Mouse (Mus musculus): Measurements from ENCODE around the gene Slc48a1. TPM values are rescaled to one million over a fixed set of nuclear protein-coding genes. Genes with fewer than 3 reads are reported as not detected.

Slc48a1 gene
- polyA plus RNA-seq, 1 experiment from 2014 or later, result 34.4 TPM

- Histone ChIP-seq H3K27me3 (ENCODE audit: control insufficient read depth, insufficient read depth, low read length) (no peaks in the 10 kb centered on the region; the same call in 1 of the 2 replicates), H3K4me2 (replicated peaks; ENCODE audit: low read depth, low read length) (no peak overlapping the region), H3K4me1 (ENCODE audit: control insufficient read depth, insufficient read depth, low read length) (peaks cover 20% of the 10 kb centered on the region), H3K9me3 (ENCODE audit: control insufficient read depth, low read length) (no peaks in the 10 kb centered on the region), H3K36me3 (ENCODE audit: control insufficient read depth, insufficient read depth, low read length) (peaks cover 20% of the 10 kb centered on the region; the same call in 1 of the 2 replicates), H3K27ac (ENCODE audit: low read depth, low read length) (no peak overlapping the region), H3K9ac (ENCODE audit: low read depth, low read length) (no peak overlapping the region), H3K4me3 (ENCODE audit: low read length) (no peak overlapping the region)
- 57% methylated on average over 5 of the region's 5 CpGs for WGBS
- no peak for ATAC-seq (ENCODE audit: low FRiP score, low TSS enrichment)
Measured at GRCm38 (mm10) chr15:97760952-97761351, 17.4 kb upstream of the Slc48a1 start.

- Histone ChIP-seq H3K27ac (ENCODE audit: low read depth, low read length) (no peak overlapping the region), H3K4me2 (replicated peaks; ENCODE audit: low read depth, low read length) (no peak overlapping the region), H3K9ac (ENCODE audit: low read depth, low read length) (no peak overlapping the region), H3K4me1 (ENCODE audit: control insufficient read depth, insufficient read depth, low read length) (peaks cover 23% of the 10 kb centered on the region), H3K27me3 (ENCODE audit: control insufficient read depth, insufficient read depth, low read length) (no peaks in the 10 kb centered on the region; the same call in 1 of the 2 replicates), H3K36me3 (ENCODE audit: control insufficient read depth, insufficient read depth, low read length) (peaks cover 20% of the 10 kb centered on the region; the same call in 1 of the 2 replicates), H3K4me3 (ENCODE audit: low read length) (no peak overlapping the region), H3K9me3 (ENCODE audit: control insufficient read depth, low read length) (no peaks in the 10 kb centered on the region)
- WGBS, result 50% methylated on average over 13 of the region's 13 CpGs
- no peak for ATAC-seq (ENCODE audit: low FRiP score, low TSS enrichment)
Measured at GRCm38 (mm10) chr15:97761438-97761837, 16.9 kb upstream of the Slc48a1 start.

- no peak for ATAC-seq (ENCODE audit: low FRiP score, low TSS enrichment)
- Histone ChIP-seq H3K9me3 (ENCODE audit: control insufficient read depth, low read length) (no peaks in the 10 kb centered on the region), H3K27me3 (ENCODE audit: control insufficient read depth, insufficient read depth, low read length) (peaks cover 9% of the 10 kb centered on the region), H3K4me3 (ENCODE audit: low read length) (no peak overlapping the region), H3K36me3 (ENCODE audit: control insufficient read depth, insufficient read depth, low read length) (peaks cover 13% of the 10 kb centered on the region; the same call in 1 of the 2 replicates), H3K9ac (ENCODE audit: low read depth, low read length) (no peak overlapping the region), H3K27ac (ENCODE audit: low read depth, low read length) (no peak overlapping the region), H3K4me2 (replicated peaks; ENCODE audit: low read depth, low read length) (no peak overlapping the region), H3K4me1 (ENCODE audit: control insufficient read depth, insufficient read depth, low read length) (peaks cover 32% of the 10 kb centered on the region)
- 57% methylated on average over 9 of the region's 9 CpGs for WGBS
Measured at GRCm38 (mm10) chr15:97762733-97763132, 15.6 kb upstream of the Slc48a1 start.

GRCm38 (mm10) chr15:97763256-97764049 lies 14.9 kb upstream of the Slc48a1 start:
- ATAC-seq (ENCODE audit: low FRiP score, low TSS enrichment), result no peak
- H3K9ac ChIP-seq (ENCODE audit: low read depth, low read length), result no peak overlapping the region
- no peak overlapping the region for H3K4me3 ChIP-seq (ENCODE audit: low read length)
- no peak overlapping the region for H3K27ac ChIP-seq (ENCODE audit: low read depth, low read length)
- peaks cover 35% of the 10 kb centered on the region for H3K4me1 ChIP-seq (ENCODE audit: control insufficient read depth, insufficient read depth, low read length)
- 70% methylated on average over 9 of the region's 9 CpGs for whole genome bisulfite sequencing
- H3K4me2 ChIP-seq (replicated peaks; ENCODE audit: low read depth, low read length), result no peak overlapping the region
- peaks cover 9% of the 10 kb centered on the region for H3K27me3 ChIP-seq (ENCODE audit: control insufficient read depth, insufficient read depth, low read length)
- H3K9me3 ChIP-seq (ENCODE audit: control insufficient read depth, low read length), result no peaks in the 10 kb centered on the region
- H3K36me3 ChIP-seq (ENCODE audit: control insufficient read depth, insufficient read depth, low read length), result peaks cover 9% of the 10 kb centered on the region; the same call in 1 of the 2 replicates

GRCm38 (mm10) chr15:97764532-97764931 lies 13.8 kb upstream of the Slc48a1 start:
- H3K36me3 ChIP-seq (ENCODE audit: control insufficient read depth, insufficient read depth, low read length), result 0 out of 2 replicates have a peak, but pooled peaks cover 4% of the 10 kb centered on the region
- WGBS, result 72% methylated on average over 2 of the region's 2 CpGs
- H3K9me3 ChIP-seq (ENCODE audit: control insufficient read depth, low read length), result no peaks in the 10 kb centered on the region
- no peak overlapping the region for H3K4me3 ChIP-seq (ENCODE audit: low read length)
- peaks cover 9% of the 10 kb centered on the region for H3K27me3 ChIP-seq (ENCODE audit: control insufficient read depth, insufficient read depth, low read length)
- H3K4me2 ChIP-seq (replicated peaks; ENCODE audit: low read depth, low read length), result no peak overlapping the region; the same call in 1 of the 2 replicates
- H3K9ac ChIP-seq (ENCODE audit: low read depth, low read length), result no peak overlapping the region
- no peak for ATAC-seq (ENCODE audit: low FRiP score, low TSS enrichment)
- H3K27ac ChIP-seq (ENCODE audit: low read depth, low read length), result no peak overlapping the region
- peaks cover 36% of the 10 kb centered on the region for H3K4me1 ChIP-seq (ENCODE audit: control insufficient read depth, insufficient read depth, low read length)

- WGBS, result 23% methylated on average over 13 of the region's 13 CpGs
- Histone ChIP-seq H3K4me3 (ENCODE audit: low read length) (peak overlapping the region; percentile 52), H3K4me2 (replicated peaks; ENCODE audit: low read depth, low read length) (peak overlapping the region; percentile 95), H3K9ac (ENCODE audit: low read depth, low read length) (no peak overlapping the region), H3K27me3 (ENCODE audit: control insufficient read depth, insufficient read depth, low read length) (peaks cover 9% of the 10 kb centered on the region), H3K4me1 (ENCODE audit: control insufficient read depth, insufficient read depth, low read length) (peaks cover 36% of the 10 kb centered on the region), H3K36me3 (ENCODE audit: control insufficient read depth, insufficient read depth, low read length) (no peaks in the 10 kb centered on the region), H3K27ac (ENCODE audit: low read depth, low read length) (no peak overlapping the region), H3K9me3 (ENCODE audit: control insufficient read depth, low read length) (no peaks in the 10 kb centered on the region)
- no peak for ATAC-seq (ENCODE audit: low FRiP score, low TSS enrichment)
Measured at GRCm38 (mm10) chr15:97765090-97765794, 13.1 kb upstream of the Slc48a1 start.

- Histone ChIP-seq H3K27ac (ENCODE audit: low read depth, low read length) (peak overlapping the region; percentile 53; the same call in 1 of the 2 replicates), H3K4me3 (ENCODE audit: low read length) (peak overlapping the region; percentile 52), H3K36me3 (ENCODE audit: control insufficient read depth, insufficient read depth, low read length) (no peaks in the 10 kb centered on the region), H3K9me3 (ENCODE audit: control insufficient read depth, low read length) (no peaks in the 10 kb centered on the region), H3K27me3 (ENCODE audit: control insufficient read depth, insufficient read depth, low read length) (peaks cover 9% of the 10 kb centered on the region), H3K4me2 (replicated peaks; ENCODE audit: low read depth, low read length) (peak overlapping the region; percentile 95), H3K9ac (ENCODE audit: low read depth, low read length) (peak overlapping the region; percentile 59), H3K4me1 (ENCODE audit: control insufficient read depth, insufficient read depth, low read length) (peaks cover 34% of the 10 kb centered on the region)
- WGBS, result 24% methylated on average over 8 of the region's 8 CpGs
- ATAC-seq (ENCODE audit: low FRiP score, low TSS enrichment), result no peak
Measured at GRCm38 (mm10) chr15:97766194-97766593, 12.1 kb upstream of the Slc48a1 start.

- H3K27me3 ChIP-seq (ENCODE audit: control insufficient read depth, insufficient read depth, low read length), result peaks cover 9% of the 10 kb centered on the region
- peak overlapping the region; percentile 53; the same call in 1 of the 2 replicates for H3K27ac ChIP-seq (ENCODE audit: low read depth, low read length)
- H3K9ac ChIP-seq (ENCODE audit: low read depth, low read length), result peak overlapping the region; percentile 59
- peaks cover 39% of the 10 kb centered on the region for H3K4me1 ChIP-seq (ENCODE audit: control insufficient read depth, insufficient read depth, low read length)
- H3K4me3 ChIP-seq (ENCODE audit: low read length), result peak overlapping the region; percentile 52
- peak overlapping the region; percentile 95 for H3K4me2 ChIP-seq (replicated peaks; ENCODE audit: low read depth, low read length)
- H3K36me3 ChIP-seq (ENCODE audit: control insufficient read depth, insufficient read depth, low read length), result no peaks in the 10 kb centered on the region
- no peaks in the 10 kb centered on the region for H3K9me3 ChIP-seq (ENCODE audit: control insufficient read depth, low read length)
- WGBS, result 4% methylated on average over 23 of the region's 23 CpGs
- peak; percentile 8; the same call in 1 of the 2 replicates for ATAC-seq (ENCODE audit: low FRiP score, low TSS enrichment)
Measured at GRCm38 (mm10) chr15:97766594-97767279, 11.6 kb upstream of the Slc48a1 start.
